In the genomic region with DNA sequence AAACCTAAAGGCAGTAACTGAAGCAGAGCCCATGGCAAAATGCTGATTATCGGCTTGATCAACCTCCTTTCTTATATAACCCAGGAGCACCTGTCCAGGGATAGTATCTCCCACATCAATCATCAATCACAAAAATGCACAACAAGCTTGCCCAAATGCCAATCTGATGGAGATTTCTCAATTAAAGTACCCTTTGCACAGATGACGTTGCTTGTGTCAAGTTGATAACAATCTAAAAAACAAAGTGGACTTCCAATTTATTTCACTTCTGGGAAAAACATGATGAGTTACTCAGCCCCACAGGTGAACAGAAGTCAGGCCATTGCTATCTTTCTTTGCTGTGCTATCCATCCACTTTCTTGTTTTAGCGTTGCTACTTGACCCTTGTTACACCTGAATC, we compare ENCODE assay signal across 28 mouse cellular contexts.
"Had no signal": no experiment of that assay in that cellular context is flagged by ENCODE, and none has a peak within 500 bp of the region (broad histone marks: within the 10 kb centered on the region; RNA-seq: fewer than 3 reads in every experiment).

No protein-coding gene starts in this region.

- H3K9ac ChIP-seq: limb, embryonic 12.5 days; limb, embryonic 13.5 days; limb, embryonic 15.5 days; liver, embryonic 12.5 days; liver, embryonic 13.5 days; liver, embryonic 14.5 days; liver, embryonic 15.5 days; liver, postnatal 0 days; lung, embryonic 14.5 days; lung, embryonic 15.5 days; midbrain, embryonic 12.5 days; midbrain, embryonic 13.5 days; midbrain, embryonic 15.5 days; neural tube, embryonic 12.5 days had no signal

- H3K27ac ChIP-seq: left cerebral cortex, adult 2 months; limb, embryonic 10.5 days; limb, embryonic 12.5 days; limb, embryonic 13.5 days; limb, embryonic 15.5 days; liver, embryonic 12.5 days; liver, embryonic 13.5 days; liver, embryonic 14.5 days; liver, embryonic 15.5 days; lung, embryonic 15.5 days; macrophage; midbrain, embryonic 10.5 days; midbrain, embryonic 12.5 days; midbrain, embryonic 13.5 days; midbrain, embryonic 15.5 days; neural tube, embryonic 12.5 days had no signal

- H3K36me3 ChIP-seq: limb, embryonic 10.5 days; limb, embryonic 12.5 days; limb, embryonic 13.5 days; limb, embryonic 15.5 days; liver, embryonic 12.5 days; liver, embryonic 13.5 days; liver, embryonic 15.5 days; lung, embryonic 15.5 days; midbrain, embryonic 10.5 days; midbrain, embryonic 12.5 days; midbrain, embryonic 13.5 days; midbrain, embryonic 15.5 days; neural tube, embryonic 12.5 days had no signal

- H3K4me1 ChIP-seq: limb, embryonic 15.5 days; liver, embryonic 12.5 days; liver, embryonic 13.5 days; liver, embryonic 15.5 days; lung, embryonic 15.5 days; megakaryocyte, embryonic 14.5 days; midbrain, embryonic 12.5 days; midbrain, embryonic 13.5 days; midbrain, embryonic 15.5 days; neural tube, embryonic 12.5 days had no signal

- DNase-seq: left cerebral cortex, postnatal 4 days; liver, embryonic 13.5 days; liver, postnatal 0 days; lung, adult 18-20 months; lung, adult 2 months; lung, embryonic 14.5 days; lung, postnatal 10 days; lung, postnatal 14 days; lung, postnatal 36 days; lung, postnatal 4 days; midbrain, embryonic 14.5 days had no signal

- H3K4me3 ChIP-seq: left cerebral cortex, adult 2 months; limb, embryonic 10.5 days; limb, embryonic 12.5 days; limb, embryonic 13.5 days; limb, embryonic 15.5 days; liver, embryonic 12.5 days; liver, embryonic 13.5 days; liver, embryonic 15.5 days; lung, embryonic 15.5 days; megakaryocyte, embryonic 14.5 days; midbrain, embryonic 10.5 days; midbrain, embryonic 12.5 days; midbrain, embryonic 13.5 days; midbrain, embryonic 15.5 days; myocyte; neural tube, embryonic 12.5 days had no signal

- H3K27me3 ChIP-seq: limb, embryonic 12.5 days; limb, embryonic 13.5 days; limb, embryonic 15.5 days; liver, embryonic 12.5 days; liver, embryonic 13.5 days; liver, embryonic 15.5 days; megakaryocyte, embryonic 14.5 days; midbrain, embryonic 15.5 days; neural tube, embryonic 12.5 days had no signal
